Mouse (Mus musculus) liver, embryonic 14.5 days (tissue): ENCODE results near the gene Caskin2.

ENCODE experiments used
- CTCF ChIP-seq: IDR thresholded peaks from 2 replicates; pipeline ENCODE4 v1.5.1; 2016; ENCODE audit warnings: antibody characterized with exemption, low read depth, control low read depth
- EP300 ChIP-seq: IDR thresholded peaks from 2 replicates; pipeline ENCODE4 v1.6.1; 2016; ENCODE audit warnings: antibody characterized with exemption, low read depth

DNA sequence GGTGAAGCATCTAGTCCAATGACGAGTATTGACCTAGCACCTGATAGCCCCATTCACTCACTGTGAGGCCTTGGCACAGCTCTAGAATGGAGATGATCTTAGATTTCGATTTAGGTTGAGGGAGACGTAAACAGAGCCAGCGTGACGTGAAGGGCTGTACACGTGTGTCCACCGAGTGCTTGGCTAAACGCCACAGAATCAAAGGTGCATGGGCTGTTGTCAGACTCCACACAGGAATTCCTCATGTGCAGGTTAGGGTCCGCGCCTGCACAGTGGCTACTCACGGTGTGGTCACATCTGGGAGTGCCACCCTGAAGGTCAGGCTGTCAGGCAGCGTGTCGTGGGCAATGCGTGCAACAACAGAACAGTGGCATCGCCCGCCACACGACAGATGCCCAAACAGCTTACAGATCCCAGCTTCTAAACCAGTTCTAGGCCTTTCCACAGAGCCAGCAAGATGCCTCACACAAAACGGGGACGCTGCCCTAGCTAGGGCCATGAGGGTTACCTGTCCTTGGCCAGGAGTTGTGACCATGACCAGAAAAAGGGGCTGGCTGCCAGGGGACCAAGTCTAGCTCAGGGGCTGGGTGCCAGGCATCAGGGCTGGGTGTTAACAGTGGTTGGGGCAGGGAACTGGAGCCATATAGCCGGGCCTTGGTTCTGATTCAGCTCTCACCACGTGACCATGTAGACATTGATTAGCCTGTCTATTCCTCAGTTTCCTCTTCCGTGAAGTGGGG lies 24.3 kb upstream of the Caskin2 start:
- TF ChIP-seq CTCF (no peak), EP300 (no peak)
